Mouse (Mus musculus) kidney, adult 2 months (tissue): ENCODE measurements around the gene Gpr137.

Source experiments
- CTCF ChIP-seq: fragments of 200-500 bp; conservative IDR thresholded peaks from 2 replicates; pipeline ENCODE4 v1.5.1; 2011; ENCODE audit warnings: low read depth, mild to moderate bottlenecking, control low read depth, low read length, moderate library complexity, mixed read lengths; ENCODE audit not compliant: insufficient read depth, insufficient read length
- POLR2A ChIP-seq: fragments of 200-500 bp; IDR thresholded peaks from one replicate; pipeline ENCODE4 v1.6.1; 2011; ENCODE audit warnings: low read depth, low read length, control low read depth

DNA sequence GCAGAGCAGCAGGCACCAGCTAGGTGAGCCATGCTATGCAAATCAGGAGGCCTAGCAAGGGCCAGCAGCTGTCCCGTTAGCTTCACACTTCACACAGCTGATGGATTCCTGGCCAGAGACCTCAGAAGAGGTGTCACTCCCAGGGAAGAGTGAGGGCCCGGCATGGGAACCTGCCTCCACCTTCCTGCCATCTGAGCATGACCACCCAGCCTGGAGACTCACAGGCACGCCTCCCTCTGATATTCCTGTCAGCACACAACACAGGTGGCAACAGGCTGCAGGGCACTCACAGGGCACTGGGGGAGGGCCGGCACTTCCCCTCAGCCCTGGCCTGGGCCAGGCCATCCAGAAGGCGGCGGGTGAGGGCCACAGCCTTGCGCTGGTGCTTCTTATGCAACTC lies 13.1 kb upstream of the Gpr137 start:
- TF ChIP-seq CTCF (no peak), POLR2A (no peak)
